Mouse (Mus musculus) embryonic facial prominence, embryonic 12.5 days (tissue): ENCODE results near the gene D630036H23Rik. TPM values are rescaled to one million over a fixed set of nuclear protein-coding genes. Genes with fewer than 3 reads are reported as not detected.
"Not testable (repeated sequence)": the region's sequence is repeated elsewhere in the genome, so short reads cannot be mapped to it uniquely, and the experiment has no call there.

ENCODE experiments used
- ATAC-seq: fragments of 200-750 bp; cut with Nextera tagmentation; 2 replicates; pipeline ENCODE4 v1.8.0; 2017; ENCODE audit not compliant: insufficient number of reproducible peaks, insufficient read depth, low FRiP score, low TSS enrichment
- H3K27ac ChIP-seq: fragments of 300-500 bp; sonication (generic); 2 replicates; pipeline ENCODE4 v1.5.1; 2016; ENCODE audit warnings: mild to moderate bottlenecking
- H3K27me3 ChIP-seq: fragments of 300-500 bp; sonication (generic); 2 replicates; pipeline ENCODE4 v1.6.1; 2016; ENCODE audit warnings: mild to moderate bottlenecking, moderate library complexity
- H3K36me3 ChIP-seq: fragments of 300-500 bp; sonication (generic); 2 replicates; pipeline ENCODE4 v1.6.1; 2016; ENCODE audit warnings: mild to moderate bottlenecking
- H3K4me1 ChIP-seq: fragments of 300-500 bp; sonication (generic); 2 replicates; pipeline ENCODE4 v1.6.1; 2016
- H3K4me2 ChIP-seq: fragments of 300-500 bp; sonication (generic); replicated peaks from 2 replicates; pipeline ENCODE4 v1.6.1; 2016; ENCODE audit warnings: mild to moderate bottlenecking, moderate library complexity
- H3K4me3 ChIP-seq: fragments of 300-500 bp; sonication (generic); 2 replicates; pipeline ENCODE4 v1.5.1; 2016; ENCODE audit warnings: mild to moderate bottlenecking
- H3K9ac ChIP-seq: fragments of 300-500 bp; sonication (generic); 2 replicates; pipeline ENCODE4 v1.6.1; 2016; ENCODE audit warnings: mild to moderate bottlenecking, moderate library complexity
- H3K9me3 ChIP-seq: fragments of 300-500 bp; sonication (generic); 2 replicates; pipeline ENCODE4 v1.6.1; 2016; ENCODE audit warnings: mild to moderate bottlenecking, moderate library complexity
- WGBS: fragments of 180-500 bp; shearing (Covaris S2); methylation state at CpG from one replicate; pipeline ENCODE4 v1.1.7; 2016; 5-methylcytosine and 5-hydroxymethylcytosine counted together
- polyA plus RNA-seq: library from polyadenylated mRNA; unstranded; fragments of >200 nt; fragmentation: Nextera tagmentation; extraction: Ambion mirVana; gene quantifications from 2 replicates; pipeline ENCODE4 v1.2.1, GENCODE M21; 2016

The D630036H23Rik gene
- 1.6 and 2.0 TPM in 2 replicates for polyA plus RNA-seq

DNA sequence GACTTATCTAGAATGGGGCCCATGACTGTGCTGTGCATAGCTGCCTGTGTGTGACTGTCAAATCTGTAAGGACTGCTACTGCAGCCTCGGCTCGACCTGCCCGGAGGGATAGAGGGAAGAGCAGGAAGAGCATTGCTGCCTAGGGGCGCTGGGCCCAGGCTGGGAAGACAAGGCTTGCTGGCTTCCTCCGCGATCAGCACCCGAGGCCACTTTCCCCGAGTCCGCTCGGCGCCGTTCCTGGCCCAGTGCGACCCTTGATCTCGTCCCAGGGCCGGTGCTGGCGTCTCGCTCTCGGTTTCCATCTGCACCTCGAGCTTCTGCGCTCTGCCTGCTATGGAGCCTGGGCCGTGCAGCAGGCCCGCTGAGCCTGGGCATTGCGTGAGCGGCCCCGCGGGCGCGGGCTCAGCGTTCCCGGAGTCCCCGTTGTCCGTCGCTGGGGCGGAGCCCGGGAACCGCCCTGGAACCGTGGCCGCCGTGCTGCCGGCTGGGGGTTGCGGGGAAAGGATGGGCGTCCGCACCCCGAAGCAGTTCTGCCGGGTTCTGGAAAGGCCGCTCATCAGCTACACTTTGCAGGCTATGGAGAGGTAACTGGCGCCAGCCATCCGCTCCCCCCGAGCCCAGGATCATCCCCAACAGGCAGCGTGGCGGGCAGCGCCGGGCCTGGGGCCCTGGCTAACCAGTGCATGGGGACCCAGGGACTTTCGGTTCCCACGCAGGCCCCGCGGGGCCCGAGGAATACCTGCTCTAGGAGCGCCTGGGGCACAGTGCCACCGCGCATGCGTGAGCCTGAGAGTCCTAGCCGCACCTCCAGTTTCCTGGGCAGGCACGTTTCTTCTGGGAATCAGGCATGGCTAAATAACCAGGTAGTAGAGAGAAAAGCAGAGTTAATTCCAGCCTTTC lies at the start of gene D630036H23Rik, which contains the start of gene Ispd:
D630036H23Rik (minus strand) TSS at position 741 of the 900 bp plus-strand sequence.
Ispd (plus strand) TSS at position 10 of the 900 bp plus-strand sequence.
- H3K9ac ChIP-seq = peak within 1 kb of the TSS; percentile 94
- under 1% methylated on average over 63 of the region's 64 CpGs for WGBS
- H3K27me3 ChIP-seq = no peaks in the 10 kb centered on the region
- peak within 1 kb of the TSS; percentile 64 for H3K4me3 ChIP-seq
- H3K4me1 ChIP-seq = peaks cover 13% of the 10 kb centered on the region; the same call in 1 of the 2 replicates
- peak within 1 kb of the TSS; percentile 71 for H3K4me2 ChIP-seq
- no peaks in the 10 kb centered on the region for H3K9me3 ChIP-seq
- no peaks in the 10 kb centered on the region for H3K36me3 ChIP-seq
- H3K27ac ChIP-seq = peak within 1 kb of the TSS; percentile 96
- peak; percentile 85 for ATAC-seq

DNA sequence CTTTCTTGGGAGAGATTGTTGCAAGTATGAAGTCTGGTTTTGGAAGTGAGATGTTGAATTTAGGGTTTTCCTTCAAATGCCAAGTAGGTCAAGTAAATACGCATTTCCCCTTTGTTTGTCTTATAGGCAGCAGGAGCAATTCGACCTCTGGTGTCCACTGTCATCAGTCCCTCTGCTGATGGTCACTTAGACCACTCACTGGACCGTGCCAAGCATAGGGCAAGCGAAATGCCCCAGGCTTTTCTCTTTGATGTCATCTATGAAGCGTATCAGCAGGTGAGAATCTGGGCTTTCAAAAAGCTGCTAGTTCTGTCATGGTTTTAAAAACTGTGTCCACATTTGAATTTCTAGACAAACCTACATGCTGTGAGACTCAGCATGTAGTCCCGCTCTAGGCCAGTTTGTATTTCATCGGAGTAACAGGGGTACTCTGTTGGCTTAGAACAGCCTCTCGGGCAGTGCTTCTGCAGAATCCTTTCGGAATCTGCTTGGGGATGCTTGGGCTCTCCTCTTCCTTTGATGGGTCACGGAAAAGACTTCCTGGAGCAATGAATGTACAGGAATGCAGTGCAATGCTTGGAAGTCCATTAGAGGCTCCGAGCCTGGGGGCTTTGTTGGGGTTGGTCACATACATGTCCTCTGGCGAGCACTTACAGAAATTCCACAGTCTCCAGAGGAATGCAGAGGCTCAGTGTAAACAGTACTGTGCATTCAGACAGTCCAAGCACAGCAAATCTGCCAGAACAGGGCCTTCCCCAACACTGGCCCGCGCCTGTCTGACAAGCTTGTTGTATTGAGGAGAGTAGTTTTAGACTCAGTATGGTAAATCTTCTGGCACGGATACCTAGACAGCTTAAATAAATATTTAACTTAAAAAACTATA lies 44.4 kb upstream of the D630036H23Rik start:
- H3K4me3 ChIP-seq = no peak overlapping the region
- H3K27me3 ChIP-seq = no peaks in the 10 kb centered on the region
- no peak overlapping the region for H3K9ac ChIP-seq
- no peak overlapping the region for H3K27ac ChIP-seq
- whole genome bisulfite sequencing = 46% methylated on average over 15 of the region's 15 CpGs
- no peaks in the 10 kb centered on the region for H3K9me3 ChIP-seq
- H3K4me1 ChIP-seq = no peaks in the 10 kb centered on the region
- no peaks in the 10 kb centered on the region for H3K36me3 ChIP-seq
- no peak overlapping the region for H3K4me2 ChIP-seq
- ATAC-seq = 0 out of 2 replicates have a peak, but pooled peaks have one; percentile 60

DNA sequence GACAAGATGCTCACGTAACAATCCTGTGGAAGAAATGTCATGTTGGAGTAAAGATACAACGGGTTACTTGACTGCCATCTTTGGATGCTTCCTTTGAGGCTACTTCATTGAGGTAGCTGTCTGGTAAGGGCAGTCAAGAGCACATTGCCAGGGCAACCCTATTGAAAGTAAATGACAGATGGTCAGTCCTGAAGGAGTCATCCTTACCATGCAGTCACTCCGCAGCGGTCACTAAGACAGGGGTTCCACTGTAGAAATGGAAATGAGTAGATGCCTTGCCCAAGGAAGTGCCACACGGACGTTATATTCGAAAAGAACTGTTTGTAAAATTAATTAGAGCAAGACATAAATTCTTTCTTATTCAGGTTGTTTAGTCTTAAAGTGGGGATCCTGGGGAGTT lies 43.3 kb upstream of the D630036H23Rik start:
- no peak overlapping the region for H3K4me2 ChIP-seq
- no peak overlapping the region for H3K27ac ChIP-seq
- no peaks in the 10 kb centered on the region for H3K4me1 ChIP-seq
- no peaks in the 10 kb centered on the region for H3K9me3 ChIP-seq
- no peaks in the 10 kb centered on the region for H3K36me3 ChIP-seq
- no peak overlapping the region for H3K9ac ChIP-seq
- ATAC-seq = no peak
- H3K4me3 ChIP-seq = no peak overlapping the region
- no peaks in the 10 kb centered on the region for H3K27me3 ChIP-seq
- 85% methylated on average over 7 of the region's 7 CpGs for WGBS

DNA sequence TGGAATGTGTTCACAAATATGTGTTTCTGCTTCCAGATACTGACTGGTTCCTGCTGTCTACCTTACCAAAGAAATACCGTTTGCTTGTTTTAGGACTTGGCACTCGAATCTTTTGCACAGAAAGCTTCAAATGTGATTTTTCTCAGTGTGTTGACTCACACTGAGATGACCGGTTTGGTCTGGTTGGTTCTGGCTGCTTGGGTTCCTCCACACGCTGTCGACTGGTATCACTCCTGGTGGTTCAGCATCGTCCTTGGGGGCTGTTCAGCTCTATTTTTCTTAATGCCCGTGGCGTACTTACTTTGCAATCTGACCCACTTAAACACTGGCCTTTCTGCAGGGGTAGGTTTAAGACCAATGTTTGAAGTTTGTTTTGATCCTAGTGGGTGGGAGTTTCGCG lies 41.7 kb upstream of the D630036H23Rik start:
- no peak for ATAC-seq
- Histone ChIP-seq H3K9ac (no peak overlapping the region), H3K4me2 (no peak overlapping the region), H3K4me1 (no peaks in the 10 kb centered on the region), H3K9me3 (no peaks in the 10 kb centered on the region), H3K27ac (no peak overlapping the region), H3K4me3 (no peak overlapping the region), H3K27me3 (no peaks in the 10 kb centered on the region), H3K36me3 (no peaks in the 10 kb centered on the region)
- 56% methylated on average over 10 of the region's 10 CpGs for WGBS

GRCm38 (mm10) chr12:36395115-36395514 lies 13.1 kb upstream of the D630036H23Rik start:
- 82% methylated on average over 2 of the region's 2 CpGs for WGBS
- H3K4me1 ChIP-seq = no peaks in the 10 kb centered on the region

DNA sequence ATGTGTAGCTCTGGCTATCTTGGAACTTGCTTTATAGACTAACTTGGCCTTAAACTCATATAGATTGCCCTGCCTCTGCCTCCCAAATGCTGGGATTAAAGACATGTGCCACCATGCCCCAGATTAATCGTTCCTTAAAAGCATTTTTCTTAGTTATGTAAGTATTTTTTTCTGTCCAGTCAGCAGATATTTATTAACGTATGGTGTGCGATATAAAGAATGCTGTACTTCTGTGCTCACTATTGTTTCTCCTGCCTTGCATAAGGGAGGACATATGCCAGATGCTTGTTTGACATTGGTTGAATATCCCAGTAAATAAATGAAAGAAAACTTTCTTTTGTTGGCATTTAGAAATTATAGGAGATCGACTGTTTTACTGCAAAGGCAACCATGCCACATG lies 5.0 kb upstream of the D630036H23Rik start:
- H3K27ac ChIP-seq = no peak overlapping the region
- H3K4me1 ChIP-seq = peaks cover 7% of the 10 kb centered on the region; the same call in 1 of the 2 replicates
- no peak overlapping the region for H3K4me2 ChIP-seq
- 0 out of 2 replicates have a peak, but pooled peaks cover 3% of the 10 kb centered on the region for H3K9me3 ChIP-seq
- no peak overlapping the region for H3K4me3 ChIP-seq
- whole genome bisulfite sequencing = 88% methylated on average over 4 of the region's 4 CpGs
- H3K36me3 ChIP-seq = no peaks in the 10 kb centered on the region
- H3K9ac ChIP-seq = no peak overlapping the region
- H3K27me3 ChIP-seq = no peaks in the 10 kb centered on the region
- ATAC-seq = no peak

More at GRCm38 (mm10) chr12:36395115-36395514, 13.1 kb upstream of the D630036H23Rik start:
- Histone ChIP-seq H3K36me3 (no peaks in the 10 kb centered on the region), H3K9me3 (peaks cover 10% of the 10 kb centered on the region; the same call in 1 of the 2 replicates), H3K4me3 (no peak overlapping the region), H3K9ac (no peak overlapping the region), H3K27me3 (no peaks in the 10 kb centered on the region), H3K4me2 (no peak overlapping the region), H3K27ac (no peak overlapping the region)
- no peak for ATAC-seq

DNA sequence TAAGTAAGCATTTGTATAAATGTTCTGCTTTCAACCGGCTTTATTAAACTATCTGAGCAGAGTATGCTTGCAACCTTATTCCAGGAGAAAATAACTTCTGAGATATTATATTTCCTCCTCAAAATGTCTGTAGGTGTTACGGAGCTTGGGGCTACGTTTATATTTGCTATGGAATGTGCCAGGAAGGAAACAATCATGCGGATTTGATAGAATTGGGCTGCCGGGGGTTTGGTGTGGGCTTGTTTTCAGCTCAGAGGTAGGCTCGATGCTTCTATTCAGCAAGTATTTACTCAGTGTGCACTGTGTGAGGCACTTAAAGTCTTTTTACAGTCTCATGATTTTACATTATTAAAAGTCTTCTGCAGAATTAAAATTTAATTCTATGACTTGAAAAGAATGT lies 3.4 kb upstream of the D630036H23Rik start:
- Histone ChIP-seq H3K9ac (no peak overlapping the region), H3K9me3 (no peaks in the 10 kb centered on the region), H3K27me3 (no peaks in the 10 kb centered on the region), H3K4me1 (peaks cover 10% of the 10 kb centered on the region; the same call in 1 of the 2 replicates), H3K4me2 (no peak overlapping the region), H3K36me3 (no peaks in the 10 kb centered on the region), H3K27ac (peak overlapping the region; percentile 50; the same call in 1 of the 2 replicates), H3K4me3 (no peak overlapping the region)
- WGBS = 20% methylated on average over 6 of the region's 6 CpGs
- ATAC-seq = no peak

DNA sequence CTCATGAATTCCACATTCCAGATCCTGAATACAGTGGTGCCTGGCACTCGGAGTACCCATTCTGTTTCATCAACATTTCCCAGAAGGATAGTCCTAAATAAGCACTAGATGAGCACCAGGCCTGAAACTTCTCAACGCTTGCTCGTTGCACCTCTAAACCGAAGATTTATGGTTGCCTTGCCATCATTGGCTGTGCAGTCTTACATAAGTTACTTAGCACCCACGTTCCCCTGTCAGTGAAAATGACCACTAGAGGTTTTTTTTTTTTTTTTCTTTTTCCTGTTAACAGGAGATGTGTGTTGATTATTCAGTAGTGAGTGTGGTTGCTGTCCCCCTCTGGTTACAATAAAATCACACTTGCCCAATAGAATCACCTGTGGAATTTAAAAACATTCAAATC lies 1.2 kb downstream of the D630036H23Rik start:
- Histone ChIP-seq H3K27ac (no peak overlapping the region), H3K9me3 (no peaks in the 10 kb centered on the region), H3K4me2 (no peak overlapping the region), H3K9ac (no peak overlapping the region), H3K4me1 (peaks cover 13% of the 10 kb centered on the region; the same call in 1 of the 2 replicates), H3K27me3 (no peaks in the 10 kb centered on the region), H3K4me3 (no peak overlapping the region), H3K36me3 (no peaks in the 10 kb centered on the region)
- ATAC-seq = no peak
- WGBS = 63% methylated on average over 5 of the region's 5 CpGs

DNA sequence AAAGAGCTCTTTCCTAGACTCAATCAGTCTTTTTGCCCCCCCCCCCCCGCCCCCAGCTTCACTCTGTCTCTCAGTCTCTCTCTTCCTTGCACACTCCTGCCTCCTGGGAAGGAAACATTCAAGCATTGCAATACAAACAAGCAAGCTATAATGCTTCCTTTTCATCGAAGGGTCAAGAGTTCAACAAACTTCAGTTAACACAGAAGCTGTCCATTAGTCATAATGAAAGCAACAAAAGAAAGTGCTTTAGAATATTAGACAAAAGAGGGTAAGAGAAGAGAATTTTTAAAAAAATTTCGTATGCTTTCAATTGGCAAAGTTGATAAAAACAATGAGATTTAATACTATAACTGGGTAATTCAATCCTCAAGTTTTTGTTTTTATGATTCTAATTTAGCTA lies 1.7 kb downstream of the D630036H23Rik start:
- H3K4me2 ChIP-seq = no peak overlapping the region
- no peak overlapping the region for H3K4me3 ChIP-seq
- ATAC-seq = no peak
- no peak overlapping the region for H3K27ac ChIP-seq
- no peaks in the 10 kb centered on the region for H3K27me3 ChIP-seq
- 47% methylated on average over 3 of the region's 3 CpGs for WGBS
- H3K36me3 ChIP-seq = no peaks in the 10 kb centered on the region
- peaks cover 13% of the 10 kb centered on the region; the same call in 1 of the 2 replicates for H3K4me1 ChIP-seq
- H3K9ac ChIP-seq = no peak overlapping the region
- no peaks in the 10 kb centered on the region for H3K9me3 ChIP-seq

DNA sequence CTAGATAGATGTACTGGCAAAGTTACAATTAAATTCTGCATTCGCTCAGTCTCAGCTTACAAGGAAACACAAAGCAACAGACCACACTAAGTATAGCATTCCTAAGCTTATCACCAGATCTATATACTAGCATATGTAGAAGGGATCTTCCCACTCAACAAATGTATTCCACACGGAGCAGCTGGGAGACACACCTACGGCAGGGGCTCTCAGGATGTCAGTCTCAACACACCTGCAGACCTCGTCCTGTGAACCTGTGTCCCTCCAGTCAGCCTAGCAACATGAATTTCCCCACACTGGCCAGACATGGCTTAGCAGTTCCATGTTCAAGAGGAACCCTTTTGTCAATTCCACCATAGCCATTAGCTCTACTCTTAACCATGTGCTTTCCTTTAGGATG lies 5.6 kb downstream of the D630036H23Rik start:
- H3K9ac ChIP-seq, H3K4me1 ChIP-seq, H3K27ac ChIP-seq, H3K9me3 ChIP-seq, H3K4me2 ChIP-seq, H3K4me3 ChIP-seq, H3K27me3 ChIP-seq, H3K36me3 ChIP-seq, ATAC-seq: not testable (repeated sequence)
- 76% methylated on average over 3 of the region's 4 CpGs for WGBS

DNA sequence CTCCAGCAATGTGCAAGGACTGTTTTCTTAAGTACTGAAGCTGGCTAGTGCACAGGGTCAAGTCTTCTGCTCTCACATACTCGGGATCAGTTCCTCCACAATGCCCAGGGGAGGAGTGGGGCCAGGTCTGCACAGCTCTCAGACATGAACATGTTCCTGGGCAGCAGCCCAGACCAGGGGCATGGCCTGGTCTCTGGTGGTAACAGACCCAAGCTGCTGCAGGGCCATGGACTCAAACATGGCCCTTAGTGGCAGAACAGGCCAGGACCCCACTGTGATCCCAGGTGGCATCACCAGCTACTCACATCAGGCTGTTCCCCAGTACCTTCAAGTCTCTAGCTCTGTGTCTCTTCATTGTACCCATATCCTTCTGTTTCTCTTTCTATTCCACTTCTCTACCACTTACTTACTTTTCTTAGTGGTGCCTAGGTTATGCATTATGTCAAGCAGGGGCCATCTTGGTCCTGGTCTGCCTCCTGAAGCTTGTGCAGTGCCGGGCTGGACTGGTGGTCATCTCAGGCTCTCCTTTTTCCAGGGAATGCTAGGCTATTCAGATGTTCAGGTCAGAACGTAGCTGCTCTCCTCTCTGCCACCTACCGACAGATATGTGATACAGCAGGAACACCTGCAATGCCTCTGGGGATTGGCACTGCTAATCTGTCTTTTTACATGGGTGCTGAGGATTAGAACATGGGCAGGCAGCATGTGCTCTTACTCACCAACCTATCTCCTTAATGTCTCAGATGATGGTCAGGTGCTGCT lies 8.6 kb downstream of the D630036H23Rik start:
- no peaks in the 10 kb centered on the region for H3K27me3 ChIP-seq
- no peak overlapping the region for H3K4me3 ChIP-seq
- H3K36me3 ChIP-seq = no peaks in the 10 kb centered on the region
- WGBS = 43% methylated on average over 4 of the region's 4 CpGs
- ATAC-seq = no peak
- no peak overlapping the region for H3K4me2 ChIP-seq
- no peaks in the 10 kb centered on the region for H3K9me3 ChIP-seq
- H3K9ac ChIP-seq = no peak overlapping the region
- H3K27ac ChIP-seq = no peak overlapping the region
- H3K4me1 ChIP-seq = no peaks in the 10 kb centered on the region
